Mouse (Mus musculus) frontal cortex, postnatal 10 days (tissue): ENCODE results near the gene Nol3.
A peak's percentile ranks its signal among the peaks of the same experiment; 100 is the strongest.
"Not testable (repeated sequence)": the region's sequence is repeated elsewhere in the genome, so short reads cannot be mapped to it uniquely, and the experiment has no call there.

Experiments used
- DNase-seq, 2 experiments: peaks; one replicate each; pipeline ENCODE4 v3.0.0; 2022; ENCODE audit warnings: low spot score in 2 of 2, mixed read lengths in 1 of 2

The Nol3 gene

DNA sequence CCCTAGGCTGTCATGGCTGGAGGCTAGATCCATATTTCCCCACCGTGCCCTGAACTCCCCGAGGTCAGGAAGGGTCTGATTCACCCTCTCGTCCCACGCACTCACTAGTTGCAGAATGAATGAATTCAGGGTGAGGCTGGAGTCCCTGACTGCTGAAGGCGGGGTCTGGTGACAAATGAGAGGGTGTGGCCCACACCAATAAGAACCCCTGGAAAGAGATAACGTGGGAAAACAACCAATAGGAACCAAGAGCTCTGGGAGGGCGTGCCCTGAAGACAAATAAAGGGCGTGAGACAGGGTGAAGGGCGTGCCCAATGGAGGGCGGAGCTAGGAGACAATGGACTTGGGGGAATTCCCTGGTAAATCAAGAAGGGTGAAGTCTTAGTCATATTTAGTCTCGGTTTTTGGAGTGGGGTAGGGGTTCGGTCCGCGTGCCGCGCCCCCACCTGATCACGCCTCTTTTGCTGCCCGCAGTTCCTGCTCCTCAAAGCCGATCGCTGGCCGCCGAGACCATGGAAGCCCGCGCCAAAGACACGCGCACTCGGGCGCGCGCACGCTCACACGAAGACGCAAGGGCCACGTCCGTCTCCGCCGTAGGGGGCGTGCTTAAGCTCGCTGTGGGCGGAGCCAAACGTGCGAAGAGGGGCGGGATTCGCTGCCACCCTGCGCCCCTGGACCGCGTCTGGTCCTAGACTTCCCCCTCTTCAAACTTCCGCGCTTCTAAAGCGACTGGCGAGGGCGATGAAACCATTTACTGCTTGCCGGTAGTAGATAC is 13.2 kb downstream of the Nol3 start:
- DNase-seq = peak; percentile 91 to 95

DNA sequence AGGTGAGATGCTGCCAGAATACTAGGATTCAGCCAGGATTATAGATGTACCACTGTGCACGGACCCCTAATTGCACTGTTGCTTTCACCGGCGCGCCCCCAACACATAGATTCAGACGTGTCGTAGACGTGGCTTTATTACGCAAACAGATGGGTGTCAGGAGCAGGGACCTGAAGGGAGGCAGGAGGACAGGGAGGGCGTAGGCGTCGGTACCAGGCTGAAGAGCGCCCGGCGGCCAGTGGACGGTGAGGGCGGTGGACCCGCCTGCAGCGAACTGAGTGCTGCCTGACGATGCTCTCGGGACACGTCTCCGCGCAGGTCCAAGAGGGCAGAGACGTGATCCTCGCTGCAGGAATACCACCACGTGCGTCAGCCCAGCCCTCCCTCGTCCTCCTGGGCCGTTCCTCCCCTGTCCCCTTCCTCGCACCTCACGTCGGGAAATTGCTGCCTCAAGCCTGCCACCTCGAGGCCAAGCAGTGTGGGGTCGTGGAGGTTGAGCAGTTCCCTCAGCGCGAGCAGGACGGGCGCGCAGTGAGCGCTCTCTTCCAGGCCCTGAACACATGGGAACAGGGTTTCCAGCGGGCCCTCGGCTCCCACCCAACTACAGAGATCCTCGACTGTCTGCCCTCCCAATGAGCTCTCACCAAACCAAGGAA is 14.0 kb downstream of the Nol3 start, which contains the start of gene 4931428F04Rik:
Gene 4931428F04Rik, minus strand, starts transcription at position 60 of the 656 bp plus-strand sequence.
- peak in 1 of 2 experiments; percentile 56 for DNase-seq

DNA sequence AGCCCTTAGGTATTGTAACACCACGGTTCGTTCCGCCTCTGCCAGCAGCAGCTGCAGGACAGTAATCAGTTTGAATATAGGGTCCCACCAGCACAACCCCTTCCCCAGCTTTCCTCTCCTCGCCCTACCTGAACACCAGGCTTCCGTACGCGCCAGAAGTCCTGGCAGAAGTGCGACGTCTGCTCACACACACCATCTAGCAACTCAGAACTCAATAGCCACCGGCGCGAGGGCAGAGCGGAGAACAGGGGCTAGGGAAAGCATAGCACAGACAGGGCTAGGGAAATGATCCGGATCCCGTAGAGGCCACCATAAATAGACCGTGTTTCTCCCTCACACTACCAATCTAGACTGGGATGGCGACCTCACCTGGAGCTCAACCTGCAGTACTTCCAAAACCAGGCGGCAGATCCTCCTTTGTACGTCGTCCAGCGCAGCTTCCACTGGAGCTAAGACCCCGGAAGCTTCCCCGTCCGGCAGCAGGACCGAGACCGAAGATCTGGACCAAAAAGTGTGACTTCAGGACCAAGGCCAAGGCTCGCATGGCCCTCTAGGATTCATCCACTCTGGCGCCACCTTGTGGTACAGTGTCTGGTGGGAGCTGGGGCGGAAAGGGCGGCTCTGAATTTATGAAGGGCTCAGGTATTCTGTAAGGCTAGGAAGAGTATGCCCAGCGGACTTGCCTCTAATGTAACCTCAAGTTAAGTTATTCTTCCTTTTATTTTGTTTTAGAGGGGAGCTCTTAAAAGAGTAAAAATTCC is 14.8 kb downstream of the Nol3 start:
- DNase-seq = peak in 1 of 2 experiments; percentile 74

DNA sequence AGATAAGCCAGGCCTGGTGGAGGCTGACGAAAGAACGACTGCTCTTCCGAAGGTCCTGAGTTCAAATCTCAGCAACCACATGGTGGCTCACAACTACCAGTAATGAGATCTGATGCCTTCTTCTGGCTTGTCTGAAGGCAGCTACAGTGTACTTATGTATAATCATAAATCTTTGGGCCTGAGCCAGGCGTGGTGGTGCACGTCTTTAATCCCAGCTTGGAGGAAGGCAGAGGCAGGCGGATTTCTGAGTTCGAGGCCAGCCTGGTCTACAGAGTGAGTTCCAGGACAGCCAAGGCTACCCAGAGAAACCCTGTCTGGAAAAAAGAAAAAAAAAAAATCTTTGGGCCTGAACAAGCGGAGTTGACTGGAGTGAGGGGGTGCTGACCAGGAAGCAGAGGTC is 15.4 kb downstream of the Nol3 start:
- DNase-seq = not testable (repeated sequence)

DNA sequence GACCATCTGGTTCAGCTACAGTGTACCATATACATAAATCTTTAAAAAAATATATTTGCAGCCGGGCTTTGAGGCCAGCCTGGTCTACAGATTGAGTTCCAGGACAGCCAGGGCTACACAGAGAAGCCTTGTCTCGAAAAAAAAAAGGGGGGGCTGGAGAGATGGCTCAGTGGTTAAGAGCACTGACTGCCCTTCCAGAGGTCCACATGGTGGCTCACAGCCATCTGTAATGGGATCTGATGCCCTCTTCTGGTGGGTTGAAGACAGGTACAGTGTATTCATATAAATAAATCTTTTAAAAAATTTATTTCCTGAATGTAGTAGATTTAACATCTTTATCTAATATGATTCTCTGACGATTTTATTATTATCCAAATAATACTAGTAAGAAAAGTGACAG is 15.9 kb downstream of the Nol3 start:
- not testable (repeated sequence) for DNase-seq

DNA sequence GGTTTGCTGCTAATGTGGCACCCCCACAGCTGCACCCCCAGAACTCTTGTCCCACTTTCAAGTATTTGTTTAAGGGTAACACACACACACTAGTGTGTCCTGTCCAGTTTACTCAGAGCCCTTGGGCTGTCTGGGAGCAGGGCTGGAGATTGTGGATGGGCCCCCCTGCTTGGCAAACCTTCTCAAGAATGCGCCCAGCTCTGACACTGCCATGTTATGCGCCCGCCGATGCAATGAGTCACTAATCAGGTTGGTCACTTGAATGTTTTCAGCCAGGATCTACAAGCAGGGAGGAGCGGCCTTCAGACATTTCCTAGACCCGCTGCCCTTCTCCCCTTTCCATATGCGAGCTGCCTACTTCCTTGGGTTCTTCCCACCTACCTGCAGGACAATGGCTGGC is 16.5 kb downstream of the Nol3 start:
- DNase-seq = no peak

DNA sequence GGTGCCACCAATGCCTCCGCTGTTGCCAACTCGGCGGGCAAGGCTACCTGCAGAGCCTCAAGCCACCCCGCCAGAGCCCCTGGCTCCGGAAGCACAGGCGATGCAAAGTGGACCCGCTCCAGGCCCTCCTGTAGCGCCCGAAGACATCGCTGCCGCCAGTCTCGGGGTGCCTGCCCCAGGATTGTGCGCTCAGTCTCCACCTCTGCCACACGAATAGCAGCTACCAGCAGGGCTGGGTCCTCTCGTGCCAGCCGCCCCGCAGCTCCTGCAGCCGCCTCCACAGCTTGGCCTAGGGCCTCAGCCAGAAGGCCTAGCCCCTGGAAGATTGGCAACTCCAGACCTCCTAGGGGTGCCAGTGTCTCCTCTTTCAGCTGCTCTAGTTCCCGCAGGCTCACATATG is 17.5 kb downstream of the Nol3 start:
- no peak for DNase-seq

DNA sequence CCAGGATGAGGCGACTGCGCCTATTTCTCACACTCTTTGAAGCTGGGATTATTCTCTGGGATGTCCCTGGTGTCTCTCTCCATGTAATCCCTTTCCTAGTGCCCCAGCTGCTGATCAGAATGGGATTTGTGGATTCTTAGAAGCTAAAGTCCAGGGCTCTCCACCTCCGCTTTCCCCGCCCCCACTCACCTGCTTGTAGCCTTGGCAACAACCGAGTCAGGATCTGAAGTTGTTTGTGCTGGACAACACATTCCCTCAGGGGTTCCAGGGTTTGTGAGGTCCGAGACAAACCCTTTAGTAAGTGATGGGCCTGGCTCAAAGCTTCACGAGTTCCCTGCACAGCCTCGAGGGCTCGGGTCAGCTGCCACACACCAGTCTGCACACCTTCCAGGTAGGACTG is 18.8 kb downstream of the Nol3 start:
- DNase-seq = no peak

DNA sequence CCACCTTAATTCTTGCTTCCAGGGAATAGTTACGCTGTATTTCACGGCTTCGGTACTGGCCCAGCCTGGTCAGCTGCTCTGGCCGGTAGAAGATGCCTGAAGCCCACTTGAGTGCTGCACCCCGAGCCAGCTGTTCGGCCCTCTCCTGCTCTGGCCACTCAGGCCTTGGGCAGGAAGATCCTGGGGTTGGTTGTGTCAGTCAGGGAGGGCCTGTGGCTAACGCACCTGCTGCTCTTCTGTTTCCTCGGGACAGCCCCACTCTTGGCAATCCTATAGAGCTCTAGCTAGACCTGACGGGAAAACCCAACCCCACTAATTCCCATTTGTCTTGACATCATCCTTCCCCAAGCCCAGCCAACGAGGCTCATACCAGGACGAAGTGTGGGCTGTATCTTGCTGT is 19.3 kb downstream of the Nol3 start:
- DNase-seq = no peak

DNA sequence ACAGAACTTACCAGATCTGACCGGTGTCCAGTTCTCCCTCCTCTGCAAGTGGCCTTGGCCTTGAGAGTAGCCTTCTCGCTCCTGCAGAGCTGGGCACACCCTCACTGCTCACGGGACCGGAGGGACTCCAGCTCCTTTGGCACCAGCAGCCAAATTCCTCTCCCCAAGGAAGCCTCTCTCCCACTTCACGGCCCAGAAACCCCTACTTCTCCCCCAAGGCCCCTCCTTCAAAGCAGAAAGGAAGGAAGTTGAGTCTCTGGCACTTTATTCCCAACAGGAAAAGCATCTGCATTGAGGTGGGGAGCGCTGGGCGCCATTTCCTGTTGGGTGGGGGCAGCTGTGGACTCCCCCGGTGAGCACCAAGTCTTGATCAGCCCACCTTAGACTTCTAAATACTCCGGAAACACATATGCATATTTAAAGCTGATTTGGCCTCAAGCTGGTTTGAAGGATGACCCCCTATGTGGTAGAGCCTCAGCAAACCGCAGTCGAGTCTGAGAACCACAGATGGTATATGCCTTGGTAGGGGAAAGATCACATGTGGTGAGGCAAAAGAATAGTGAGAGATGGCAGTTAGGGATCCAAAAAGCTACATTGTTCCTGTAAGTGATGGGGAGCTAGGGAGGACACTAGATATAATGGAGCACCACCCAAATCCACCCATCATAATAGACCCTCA is 20.1 kb downstream of the Nol3 start, which contains the start of gene Exoc3l:
Gene Exoc3l, minus strand, starts transcription at position 207 of the 679 bp plus-strand sequence.
- no peak for DNase-seq

DNA sequence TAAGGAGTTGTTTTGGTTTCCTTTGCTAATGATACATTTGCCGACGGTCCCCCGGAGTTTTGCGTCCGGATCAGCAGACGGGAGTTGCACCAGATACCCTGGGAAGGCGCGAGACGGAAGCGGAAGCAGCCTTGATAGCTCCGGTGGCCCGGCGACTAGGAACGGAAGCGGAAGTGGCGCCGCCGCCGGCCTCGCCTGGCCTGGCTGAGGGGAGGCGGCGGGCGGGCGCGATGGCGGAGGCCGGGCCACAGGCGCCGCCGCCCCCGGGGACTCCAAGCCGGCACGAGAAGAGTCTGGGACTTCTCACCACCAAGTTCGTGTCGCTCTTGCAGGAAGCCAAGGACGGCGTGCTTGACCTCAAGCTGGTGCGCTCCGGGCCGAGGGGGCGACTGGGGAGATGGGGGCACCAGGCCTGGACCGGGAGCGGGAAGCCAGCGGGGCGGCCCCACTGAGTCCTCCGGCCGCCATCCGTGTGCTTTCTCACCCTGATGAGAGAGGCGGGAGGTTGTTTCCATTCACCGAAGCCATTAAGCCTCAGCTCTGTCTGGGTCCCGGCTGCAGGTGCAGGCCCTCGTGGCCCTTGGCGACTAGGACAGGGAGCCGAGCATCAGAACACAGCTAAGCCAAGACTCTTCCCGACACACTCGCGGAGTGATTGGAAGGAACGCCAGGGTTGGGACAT is 21.7 kb downstream of the Nol3 start, which contains the start of gene E2f4:
Gene E2f4, plus strand, starts transcription at position 153 of the 682 bp plus-strand sequence.
- DNase-seq = peak; percentile 80 to 89

DNA sequence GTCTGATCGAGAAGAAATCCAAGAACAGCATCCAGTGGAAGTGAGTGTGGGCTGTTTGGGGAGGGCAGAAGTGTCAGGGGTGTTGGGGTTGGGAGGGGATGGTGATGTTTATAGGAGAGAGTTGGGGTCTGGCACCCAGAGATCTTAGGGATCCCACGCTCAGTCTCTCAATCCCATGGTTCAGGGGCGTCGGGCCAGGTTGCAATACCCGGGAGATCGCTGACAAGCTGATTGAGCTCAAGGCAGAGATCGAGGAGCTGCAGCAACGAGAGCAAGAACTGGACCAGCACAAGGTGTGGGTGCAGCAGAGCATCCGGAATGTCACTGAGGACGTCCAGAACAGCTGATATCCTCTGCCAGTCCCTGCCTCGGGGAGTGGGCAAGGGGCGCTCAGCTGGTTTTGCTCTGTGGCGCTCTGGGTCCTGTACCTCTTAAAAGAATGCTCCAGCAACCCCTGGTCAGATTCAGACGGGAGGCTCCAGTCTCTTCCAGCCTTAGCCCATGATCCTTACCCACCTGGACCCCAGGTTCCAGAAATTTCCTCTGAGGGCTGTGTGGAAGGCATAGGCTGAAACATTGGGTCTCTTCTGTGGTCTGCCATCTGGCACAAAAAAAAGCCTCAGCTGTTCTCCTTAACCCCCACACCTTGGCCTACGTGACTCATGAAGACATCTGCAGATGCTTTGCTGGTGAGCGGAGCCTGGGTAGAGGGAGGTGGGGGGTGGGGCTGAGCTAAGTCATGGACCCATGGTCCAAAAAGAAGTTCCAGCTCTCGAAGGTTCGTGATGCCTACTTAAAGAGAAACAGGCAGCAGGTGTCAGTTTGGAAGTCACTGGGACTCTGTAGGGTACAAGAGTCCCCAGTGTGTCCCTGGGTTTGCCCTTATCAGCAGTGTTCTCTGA is 22.7 kb downstream of the Nol3 start:
- no peak for DNase-seq

DNA sequence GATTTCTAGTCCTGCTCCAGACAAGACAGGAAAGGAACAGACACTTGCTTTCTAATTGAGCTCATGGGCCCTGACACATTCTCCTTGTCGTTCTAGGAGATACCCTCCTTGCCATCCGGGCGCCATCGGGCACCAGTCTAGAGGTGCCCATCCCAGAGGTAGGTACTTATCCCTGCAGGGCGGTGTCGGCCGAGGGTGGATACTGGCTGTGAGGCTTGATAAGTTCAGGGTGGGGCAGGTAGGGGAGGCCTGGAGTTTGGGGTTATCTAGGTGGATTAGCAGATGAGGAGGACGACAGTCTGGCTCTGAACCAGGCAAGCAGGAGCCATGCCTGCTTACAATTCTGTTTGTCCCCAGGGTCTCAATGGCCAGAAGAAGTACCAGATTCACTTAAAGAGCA is 24.0 kb downstream of the Nol3 start:
- no peak for DNase-seq

DNA sequence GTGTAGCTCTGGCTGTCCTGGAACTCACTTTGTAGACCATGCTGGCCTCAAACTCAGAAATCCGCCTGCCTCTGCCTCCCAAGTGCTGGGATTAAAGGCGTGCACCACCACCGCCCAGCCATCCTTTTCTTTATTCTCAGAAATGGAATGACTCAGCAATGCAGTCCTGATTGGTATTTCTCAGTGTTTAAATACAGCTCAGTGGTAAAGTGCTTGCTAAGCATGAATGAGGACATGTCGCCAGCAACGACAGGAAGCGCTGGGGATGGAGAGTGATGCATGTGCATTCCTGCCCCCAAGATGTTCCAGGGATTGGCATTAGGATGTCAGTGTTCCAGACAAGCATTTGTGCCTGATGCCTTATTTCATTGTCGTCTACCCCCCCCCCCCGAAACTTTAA is 27.5 kb downstream of the Nol3 start:
- DNase-seq = no peak

DNA sequence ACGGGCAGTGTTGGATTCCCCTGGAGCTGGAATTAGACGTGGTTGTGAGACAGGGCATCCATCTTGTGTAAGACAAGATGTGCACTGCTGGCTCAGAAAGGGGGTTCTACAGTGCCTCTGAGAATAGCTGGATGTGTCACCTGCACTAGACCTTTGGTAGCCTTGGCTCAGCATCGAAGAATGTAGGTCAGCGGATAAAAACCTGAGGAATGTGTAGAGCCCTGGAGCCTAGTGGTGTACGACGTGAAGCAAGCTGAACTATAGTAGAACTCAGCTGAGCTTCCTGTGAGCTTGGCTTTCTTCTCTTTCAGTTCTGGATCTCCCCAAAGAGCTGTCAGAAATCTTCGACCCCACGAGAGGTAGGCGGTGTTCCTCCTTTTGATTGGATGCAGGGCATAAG is 27.9 kb downstream of the Nol3 start:
- no peak for DNase-seq

DNA sequence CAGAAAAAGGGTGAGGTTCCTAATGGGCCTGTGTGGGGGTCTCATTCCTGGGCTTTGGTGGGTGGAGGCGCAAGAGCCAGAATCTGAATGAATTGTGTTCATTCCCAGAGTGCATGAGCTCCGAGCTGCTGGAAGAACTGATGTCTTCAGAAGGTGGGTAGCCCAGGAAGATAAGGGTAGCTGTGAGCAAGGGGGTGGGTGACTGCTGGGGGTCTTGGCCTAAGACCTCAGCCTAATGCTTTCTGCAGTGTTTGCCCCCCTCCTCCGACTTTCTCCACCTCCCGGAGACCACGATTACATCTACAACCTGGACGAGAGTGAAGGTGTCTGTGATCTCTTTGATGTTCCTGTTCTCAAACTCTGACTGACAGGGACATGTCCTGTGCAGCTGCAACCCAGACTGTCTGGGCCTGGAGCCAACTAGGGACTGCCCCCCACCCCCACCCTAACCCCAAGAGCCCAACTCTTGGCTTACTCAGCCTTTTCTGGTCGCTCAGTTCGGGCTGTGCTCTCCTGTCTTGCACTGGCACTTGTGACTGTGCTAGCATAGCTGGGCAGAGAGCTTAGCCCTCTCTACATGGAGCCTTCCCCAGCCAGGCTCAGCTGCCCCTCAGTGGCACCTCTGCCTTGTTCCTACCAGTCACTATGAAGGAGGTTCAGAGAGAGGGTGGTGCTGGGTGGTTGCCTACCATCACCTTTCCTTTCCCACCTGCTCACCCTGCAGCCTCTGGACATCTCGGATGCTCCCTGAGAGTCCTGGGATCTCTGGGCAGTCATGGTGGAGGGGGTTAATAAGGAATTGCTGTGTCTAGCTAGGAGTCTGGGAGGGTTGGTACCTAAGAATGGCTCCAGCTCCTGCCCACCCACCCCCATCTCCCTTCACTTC is 28.6 kb downstream of the Nol3 start:
- DNase-seq = no peak

DNA sequence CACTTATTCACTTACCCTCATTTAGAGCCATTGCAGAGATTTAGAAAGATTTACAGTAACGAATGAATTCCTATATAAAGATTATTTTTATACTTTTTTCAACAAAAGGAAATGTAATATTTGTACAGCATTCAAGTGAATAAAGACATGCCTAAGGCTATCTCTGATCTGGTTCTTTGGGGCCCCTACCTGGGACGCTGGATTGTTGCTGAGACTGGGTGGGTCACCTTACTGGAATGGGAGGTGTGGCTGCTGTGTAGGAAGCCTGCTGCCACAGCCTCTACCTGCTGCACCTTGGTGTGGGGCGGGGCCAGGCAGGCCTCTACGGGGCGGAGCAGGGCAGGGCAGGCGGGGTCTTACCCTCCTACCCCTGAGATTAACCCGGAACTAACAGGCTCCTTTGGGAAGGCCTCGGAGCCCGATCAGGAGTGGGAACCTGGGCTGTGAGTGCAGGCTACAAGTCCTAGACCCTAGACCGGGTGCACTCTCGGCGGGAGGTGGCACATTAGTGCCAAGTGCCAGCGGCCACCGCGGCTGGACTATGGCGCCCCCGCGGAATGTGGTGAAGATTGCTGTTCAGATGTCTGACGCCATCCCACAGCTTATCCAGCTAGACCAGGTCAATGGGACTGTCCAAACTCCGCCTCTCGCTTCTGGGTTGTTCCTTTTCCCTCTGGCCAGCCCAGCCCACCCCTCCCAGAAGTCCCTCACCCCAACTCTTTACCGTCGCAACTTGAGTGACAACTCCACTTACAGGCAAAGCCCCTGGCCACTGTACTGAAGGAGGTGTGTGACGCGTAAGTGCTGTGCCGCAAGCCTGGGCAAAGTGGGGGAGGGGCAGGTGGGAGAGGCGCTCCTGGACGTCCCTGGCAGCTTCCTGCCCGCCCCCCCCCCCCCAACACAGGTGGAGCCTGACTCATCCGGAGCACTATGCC is 29.5 kb downstream of the Nol3 start, which contains the start of gene Elmo3:
Gene Elmo3, plus strand, starts transcription at position 391 of the 935 bp plus-strand sequence.
- peak in 1 of 2 experiments; percentile 48 for DNase-seq
